Mouse (Mus musculus) hindbrain, embryonic 13.5 days (tissue): ENCODE results near the gene Drd1. TPM values are rescaled to one million over a fixed set of nuclear protein-coding genes. Genes with fewer than 3 reads are reported as not detected.

Source experiments
- ATAC-seq: fragments of 200-750 bp; cut with Nextera tagmentation; 2 replicates; pipeline ENCODE4 v1.8.0; 2017; ENCODE audit warnings: moderate TSS enrichment; ENCODE audit not compliant: low FRiP score
- H3K27ac ChIP-seq: fragments of 300-500 bp; sonication (generic); 2 replicates; pipeline ENCODE4 v1.5.1; 2015; ENCODE audit warnings: inconsistent platforms, mild to moderate bottlenecking, moderate library complexity
- H3K27me3 ChIP-seq: fragments of 300-500 bp; sonication (generic); 2 replicates; pipeline ENCODE4 v1.6.1; 2015; ENCODE audit warnings: mild to moderate bottlenecking, inconsistent platforms
- H3K36me3 ChIP-seq: fragments of 300-500 bp; sonication (generic); 2 replicates; pipeline ENCODE4 v1.6.1; 2015; ENCODE audit warnings: mild to moderate bottlenecking, inconsistent platforms
- H3K4me1 ChIP-seq: fragments of 300-500 bp; sonication (generic); replicated peaks from 2 replicates; pipeline ENCODE4 v1.6.1; 2015; ENCODE audit warnings: inconsistent platforms
- H3K4me2 ChIP-seq: fragments of 300-500 bp; sonication (generic); 2 replicates; pipeline ENCODE4 v1.6.1; 2015; ENCODE audit warnings: inconsistent platforms, mild to moderate bottlenecking, moderate library complexity
- H3K4me3 ChIP-seq: fragments of 300-500 bp; sonication (generic); 2 replicates; pipeline ENCODE4 v1.5.1; 2015; ENCODE audit warnings: mild to moderate bottlenecking, inconsistent platforms
- H3K9ac ChIP-seq: fragments of 300-500 bp; sonication (generic); 2 replicates; pipeline ENCODE4 v1.6.1; 2015; ENCODE audit warnings: mild to moderate bottlenecking, inconsistent platforms
- H3K9me3 ChIP-seq: fragments of 300-500 bp; sonication (generic); 2 replicates; pipeline ENCODE4 v1.6.1; 2016; ENCODE audit warnings: inconsistent platforms
- WGBS: fragments of 180-500 bp; shearing (Covaris S2); methylation state at CpG from one replicate; pipeline ENCODE4 v1.1.7; 2015; 5-methylcytosine and 5-hydroxymethylcytosine counted together
- polyA plus RNA-seq: library from polyadenylated mRNA; unstranded; fragments of >200 nt; fragmentation: Nextera tagmentation; extraction: Ambion mirVana; gene quantifications from 2 replicates; pipeline ENCODE4 v1.2.1, GENCODE M21; 2015

The Drd1 gene
- 1.2 and 1.5 TPM in 2 replicates for polyA plus RNA-seq

DNA sequence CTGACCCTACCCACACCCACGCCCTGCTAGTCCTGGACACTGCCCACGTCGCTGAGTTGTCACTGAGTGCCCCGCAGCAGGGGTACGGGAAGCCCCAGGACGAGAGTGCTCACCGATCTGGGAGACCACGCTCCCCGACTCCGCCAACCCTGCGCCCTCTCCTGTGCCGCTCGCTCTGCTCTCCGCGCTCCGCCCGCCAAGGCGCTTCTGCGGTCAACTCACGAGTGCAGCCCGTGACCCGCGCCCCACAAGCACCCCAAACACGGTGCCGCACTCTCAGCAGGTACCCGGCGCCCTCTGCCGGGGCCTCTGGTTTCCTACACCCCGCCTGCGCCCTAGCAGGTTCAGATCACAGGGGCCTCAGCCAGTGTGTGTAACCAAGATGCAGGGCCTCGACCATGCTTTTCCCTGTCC lies at the start of gene Drd1:
Drd1 (minus strand) TSS at position 258 of the 414 bp plus-strand sequence.
- no peaks in the 10 kb centered on the region for H3K36me3 ChIP-seq
- H3K9me3 ChIP-seq = no peaks in the 10 kb centered on the region
- peaks cover 29% of the 10 kb centered on the region for H3K27me3 ChIP-seq
- peaks cover 8% of the 10 kb centered on the region for H3K4me1 ChIP-seq
- no peak within 1 kb of the TSS for H3K27ac ChIP-seq
- 1% methylated on average over 31 of the region's 31 CpGs for WGBS
- peak within 1 kb of the TSS; percentile 70 for H3K9ac ChIP-seq
- peak within 1 kb of the TSS; percentile 97 for H3K4me2 ChIP-seq
- peak; percentile 83 for ATAC-seq
- H3K4me3 ChIP-seq = peak within 1 kb of the TSS; percentile 53

GRCm38 (mm10) chr13:54103866-54104265 lies 48.4 kb upstream of the Drd1 start:
- no peak overlapping the region for H3K4me2 ChIP-seq
- no peaks in the 10 kb centered on the region for H3K27me3 ChIP-seq
- H3K9ac ChIP-seq = no peak overlapping the region
- H3K9me3 ChIP-seq = no peaks in the 10 kb centered on the region
- H3K4me3 ChIP-seq = no peak overlapping the region
- 84% methylated on average over 10 of the region's 10 CpGs for WGBS
- no peaks in the 10 kb centered on the region for H3K4me1 ChIP-seq
- peaks cover 44% of the 10 kb centered on the region for H3K36me3 ChIP-seq
- no peak overlapping the region for H3K27ac ChIP-seq
- ATAC-seq = no peak

GRCm38 (mm10) chr13:54103271-54103670 lies 47.8 kb upstream of the Drd1 start:
- Histone ChIP-seq H3K9ac (no peak overlapping the region), H3K4me2 (no peak overlapping the region), H3K27ac (no peak overlapping the region), H3K4me3 (no peak overlapping the region), H3K36me3 (peaks cover 43% of the 10 kb centered on the region), H3K9me3 (no peaks in the 10 kb centered on the region), H3K4me1 (no peaks in the 10 kb centered on the region), H3K27me3 (no peaks in the 10 kb centered on the region)
- 94% methylated on average over 3 of the region's 3 CpGs for WGBS
- ATAC-seq = no peak

DNA sequence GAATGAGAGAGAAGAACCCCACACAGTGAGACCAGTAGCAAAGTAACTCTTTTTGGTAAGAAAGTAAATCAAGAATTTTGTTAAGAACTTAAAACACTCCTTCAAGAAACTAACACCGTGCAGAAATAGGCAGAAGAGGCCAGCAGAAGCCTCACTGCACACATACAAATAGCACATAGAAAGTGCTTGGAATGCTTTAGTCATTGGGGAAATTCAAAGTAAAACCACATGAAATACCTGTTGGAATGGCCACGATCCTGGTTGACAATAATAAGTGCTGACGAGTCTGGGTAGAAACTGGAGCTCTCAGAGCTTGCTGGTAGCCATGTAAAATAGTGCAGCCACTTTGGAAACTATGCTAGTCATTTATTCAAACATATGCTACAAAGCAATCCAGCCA lies 46.6 kb upstream of the Drd1 start:
- ATAC-seq = no peak
- Histone ChIP-seq H3K4me3 (no peak overlapping the region), H3K4me2 (no peak overlapping the region), H3K27me3 (no peaks in the 10 kb centered on the region), H3K4me1 (no peaks in the 10 kb centered on the region), H3K27ac (no peak overlapping the region), H3K36me3 (peaks cover 45% of the 10 kb centered on the region), H3K9ac (no peak overlapping the region), H3K9me3 (no peaks in the 10 kb centered on the region)
- WGBS = 98% methylated on average over 3 of the region's 3 CpGs

DNA sequence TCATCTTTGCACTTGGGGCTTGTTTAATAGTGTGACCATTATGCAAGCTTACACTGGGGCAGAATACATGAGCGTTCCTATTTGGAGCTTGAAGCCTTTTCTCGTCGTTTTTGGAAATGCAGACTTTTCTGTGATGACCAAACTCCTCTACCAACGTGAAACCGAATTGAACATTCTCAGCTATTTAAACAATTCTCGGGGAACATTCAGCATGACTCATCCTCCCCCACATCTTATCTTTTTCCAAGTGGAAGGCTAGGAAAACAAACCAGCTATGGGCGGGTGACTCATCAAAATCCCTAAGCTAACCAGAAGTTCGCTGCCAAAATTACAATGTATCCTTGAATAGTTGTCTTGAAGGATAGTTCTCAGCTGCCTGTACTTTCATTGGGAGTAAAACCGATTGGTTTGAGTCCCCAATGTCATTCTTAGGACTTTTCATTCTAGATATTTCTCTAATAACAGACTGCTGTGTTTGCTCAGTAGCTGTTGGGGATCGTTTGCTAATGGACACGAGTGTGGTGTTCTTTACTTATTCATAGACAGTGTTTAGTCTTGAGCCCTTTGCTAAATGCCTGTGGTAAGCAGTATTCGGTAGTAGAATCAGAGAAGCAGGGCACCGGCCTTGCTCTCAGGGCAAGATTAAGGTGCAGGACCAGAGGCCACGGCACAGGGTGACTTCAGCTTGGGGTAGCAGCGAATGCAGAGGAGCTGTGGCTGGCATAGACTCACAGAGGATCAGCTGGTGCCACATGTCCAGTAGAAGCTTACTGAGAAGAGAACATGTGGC lies 45.7 kb upstream of the Drd1 start:
- Histone ChIP-seq H3K27me3 (no peaks in the 10 kb centered on the region), H3K9me3 (no peaks in the 10 kb centered on the region), H3K9ac (no peak overlapping the region), H3K4me2 (no peak overlapping the region), H3K4me3 (no peak overlapping the region), H3K36me3 (peaks cover 45% of the 10 kb centered on the region), H3K4me1 (no peaks in the 10 kb centered on the region), H3K27ac (no peak overlapping the region)
- ATAC-seq = no peak
- 94% methylated on average over 15 of the region's 15 CpGs for WGBS

GRCm38 (mm10) chr13:54097797-54098196 lies 42.3 kb upstream of the Drd1 start:
- 95% methylated on average over 6 of the region's 6 CpGs for WGBS
- Histone ChIP-seq H3K4me1 (no peaks in the 10 kb centered on the region), H3K4me2 (no peak overlapping the region), H3K27me3 (no peaks in the 10 kb centered on the region), H3K36me3 (peaks cover 61% of the 10 kb centered on the region), H3K9me3 (no peaks in the 10 kb centered on the region), H3K4me3 (no peak overlapping the region), H3K27ac (no peak overlapping the region), H3K9ac (no peak overlapping the region)
- no peak for ATAC-seq

- 97% methylated on average over 4 of the region's 4 CpGs for WGBS
- no peak overlapping the region for H3K27ac ChIP-seq
- no peak overlapping the region for H3K9ac ChIP-seq
- no peaks in the 10 kb centered on the region for H3K9me3 ChIP-seq
- no peak for ATAC-seq
- H3K4me3 ChIP-seq = no peak overlapping the region
- H3K36me3 ChIP-seq = peaks cover 67% of the 10 kb centered on the region
- H3K4me1 ChIP-seq = no peaks in the 10 kb centered on the region
- no peak overlapping the region for H3K4me2 ChIP-seq
- H3K27me3 ChIP-seq = no peaks in the 10 kb centered on the region
Measured at GRCm38 (mm10) chr13:54097227-54097626, 41.7 kb upstream of the Drd1 start.

DNA sequence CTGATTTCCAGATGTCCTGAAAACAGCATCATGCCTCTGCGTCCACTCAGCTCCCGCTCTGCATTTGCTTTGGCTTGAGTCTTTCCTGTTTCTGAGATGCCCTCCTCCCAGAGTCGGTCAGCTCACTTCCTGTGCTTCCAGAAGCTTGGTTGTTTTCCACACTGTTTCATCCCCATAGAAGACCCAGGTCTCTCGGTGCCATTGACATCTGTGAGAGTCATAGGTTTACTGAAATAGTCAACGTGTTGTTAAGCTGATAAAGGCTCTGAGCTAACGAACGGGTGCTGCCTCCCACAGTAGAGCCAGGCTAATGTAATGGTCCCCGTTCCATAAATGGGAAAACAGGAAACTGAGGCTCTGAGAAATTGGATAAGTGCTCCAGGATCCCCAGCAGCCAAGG lies 40.2 kb upstream of the Drd1 start:
- Histone ChIP-seq H3K9ac (no peak overlapping the region), H3K9me3 (no peaks in the 10 kb centered on the region), H3K36me3 (peaks cover 79% of the 10 kb centered on the region), H3K27ac (no peak overlapping the region), H3K4me2 (no peak overlapping the region), H3K4me3 (no peak overlapping the region), H3K4me1 (no peaks in the 10 kb centered on the region), H3K27me3 (no peaks in the 10 kb centered on the region)
- 92% methylated on average over 8 of the region's 8 CpGs for WGBS
- ATAC-seq = no peak

- ATAC-seq = no peak
- Histone ChIP-seq H3K4me3 (no peak overlapping the region), H3K36me3 (peaks cover 75% of the 10 kb centered on the region), H3K27me3 (no peaks in the 10 kb centered on the region), H3K9me3 (no peaks in the 10 kb centered on the region), H3K4me1 (no peaks in the 10 kb centered on the region), H3K4me2 (no peak overlapping the region), H3K9ac (no peak overlapping the region), H3K27ac (no peak overlapping the region)
- WGBS = 57% methylated on average over 6 of the region's 6 CpGs
Measured at GRCm38 (mm10) chr13:54094963-54095362, 39.5 kb upstream of the Drd1 start.

DNA sequence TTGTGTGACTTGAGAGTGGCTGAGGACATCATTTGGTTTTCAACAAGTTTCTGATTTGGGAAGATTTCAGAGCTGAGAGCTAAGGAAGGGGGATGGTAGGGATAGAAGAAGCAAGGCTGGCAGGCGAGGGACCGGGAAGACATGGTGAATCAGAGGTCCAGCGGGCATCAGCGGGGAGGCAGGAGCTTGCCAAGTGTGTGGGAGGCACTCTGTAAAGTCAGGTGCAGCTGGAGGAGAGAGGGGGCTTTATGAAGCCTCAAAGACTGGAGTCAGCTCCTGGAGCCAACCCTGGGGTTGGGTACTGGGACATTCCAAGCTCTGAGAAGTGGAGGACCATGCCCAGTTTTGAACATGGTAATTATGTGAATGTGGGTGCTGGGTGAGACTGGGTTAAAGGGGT lies 38.8 kb upstream of the Drd1 start:
- WGBS = 90% methylated on average over 4 of the region's 4 CpGs
- peaks cover 79% of the 10 kb centered on the region for H3K36me3 ChIP-seq

DNA sequence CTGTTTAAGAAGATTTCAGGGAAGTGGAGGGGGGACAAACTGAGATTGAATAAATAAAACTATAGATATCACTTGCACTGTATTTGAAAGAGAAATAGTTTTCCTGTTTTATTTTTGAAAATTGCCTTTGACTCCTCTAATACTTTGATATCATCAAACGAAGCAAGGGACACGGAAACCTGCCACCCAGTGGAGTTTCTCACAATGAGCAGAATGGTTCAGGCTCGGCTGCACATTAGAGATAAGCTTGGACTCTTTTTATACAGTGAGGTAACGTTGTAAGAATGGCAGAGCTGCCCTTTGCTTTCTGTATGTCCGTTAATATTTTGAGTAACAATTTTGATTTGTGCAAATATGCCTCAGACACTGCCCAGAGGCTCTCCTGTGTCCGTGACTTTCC lies 36.2 kb upstream of the Drd1 start:
- Histone ChIP-seq H3K27ac (no peak overlapping the region), H3K4me1 (0 out of 2 replicates have a peak, but pooled peaks cover 4% of the 10 kb centered on the region), H3K4me3 (no peak overlapping the region), H3K9ac (no peak overlapping the region), H3K36me3 (peaks cover 87% of the 10 kb centered on the region), H3K4me2 (no peak overlapping the region), H3K27me3 (no peaks in the 10 kb centered on the region), H3K9me3 (no peaks in the 10 kb centered on the region)
- WGBS = 87% methylated on average over 6 of the region's 6 CpGs
- no peak for ATAC-seq

More for the DNA sequence above, 38.8 kb upstream of the Drd1 start:
- Histone ChIP-seq H3K4me2 (no peak overlapping the region), H3K27ac (no peak overlapping the region), H3K27me3 (no peaks in the 10 kb centered on the region), H3K4me1 (no peaks in the 10 kb centered on the region), H3K9me3 (no peaks in the 10 kb centered on the region), H3K9ac (no peak overlapping the region), H3K4me3 (no peak overlapping the region)
- no peak for ATAC-seq

DNA sequence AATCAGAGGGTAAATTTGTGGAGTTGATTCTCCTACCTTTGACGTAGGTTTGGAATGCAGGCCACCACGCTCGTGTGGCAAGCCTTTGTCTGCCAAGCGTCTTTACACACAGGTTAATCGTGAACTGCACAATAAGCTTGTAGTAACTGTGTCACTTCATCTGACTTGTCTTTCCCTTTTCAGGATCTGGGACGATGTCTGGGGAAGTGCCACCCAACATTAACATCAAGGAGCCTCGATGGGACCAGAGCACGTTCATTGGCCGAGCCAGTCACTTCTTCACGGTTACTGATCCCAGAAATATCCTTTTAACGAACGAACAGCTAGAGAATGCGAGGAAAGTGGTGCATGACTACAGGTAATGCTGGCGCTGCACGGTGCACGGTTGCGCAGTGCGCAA lies 29.8 kb upstream of the Drd1 start:
- Histone ChIP-seq H3K27ac (no peak overlapping the region), H3K4me1 (peaks cover 19% of the 10 kb centered on the region), H3K27me3 (no peaks in the 10 kb centered on the region), H3K4me3 (no peak overlapping the region), H3K36me3 (peaks cover 46% of the 10 kb centered on the region), H3K9me3 (no peaks in the 10 kb centered on the region), H3K9ac (no peak overlapping the region), H3K4me2 (no peak overlapping the region)
- 86% methylated on average over 18 of the region's 18 CpGs for WGBS
- no peak for ATAC-seq

GRCm38 (mm10) chr13:54084826-54085225 lies 29.3 kb upstream of the Drd1 start:
- WGBS = 91% methylated on average over 5 of the region's 5 CpGs
- no peaks in the 10 kb centered on the region for H3K27me3 ChIP-seq
- ATAC-seq = no peak
- H3K4me1 ChIP-seq = peaks cover 23% of the 10 kb centered on the region
- no peak overlapping the region for H3K4me3 ChIP-seq
- no peak overlapping the region for H3K4me2 ChIP-seq
- peaks cover 44% of the 10 kb centered on the region for H3K36me3 ChIP-seq
- H3K9me3 ChIP-seq = no peaks in the 10 kb centered on the region
- H3K27ac ChIP-seq = no peak overlapping the region
- H3K9ac ChIP-seq = no peak overlapping the region
